Mouse (Mus musculus): ENCODE measurements around the gene Tmem189. TPM values are rescaled to one million over a fixed set of nuclear protein-coding genes. Genes with fewer than 3 reads are reported as not detected.

The Tmem189 gene
- total and polyA plus RNA-seq, 3 experiments, result 21.7 to 46.5 TPM; not detected in 1

GRCm38 (mm10) chr2:167685137-167685536 is 4.5 kb downstream of the Tmem189 start (continued):
- TF ChIP-seq ZMIZ1 (IDR thresholded peaks at IDR 0.05; ENCODE audit: low read depth, low read length), result no peak
- TF ChIP-seq CTCF (IDR thresholded peaks at IDR 0.05 in 2 of 3, conservative IDR thresholded peaks at IDR 0.05 in 1 of 3; ENCODE audit: control insufficient read depth in 1 of 3, insufficient read depth in 1 of 3, low read depth in 2 of 3, low read length in 3 of 3, poor library complexity in 1 of 3, severe bottlenecking in 1 of 3), result peak; percentile 98 to 99 (median 98)
- peak; percentile 98 for TF ChIP-seq SMC3 (IDR thresholded peaks at IDR 0.05; ENCODE audit: low read depth, low read length)

GRCm38 (mm10) chr2:167683721-167684120 is 5.9 kb downstream of the Tmem189 start:
- no peak overlapping the region for H3K27ac ChIP-seq (ENCODE audit: control insufficient read depth, low read depth, low read length)
- no peaks in the 10 kb centered on the region for H3K27me3 ChIP-seq (ENCODE audit: control insufficient read depth in 1 of 2, insufficient read depth in 2 of 2, low read length in 2 of 2)
- no peak for TF ChIP-seq EP300 (IDR thresholded peaks at IDR 0.05; ENCODE audit: low read depth in 1 of 2, low read length in 2 of 2)
- no peak for TF ChIP-seq TBP (IDR thresholded peaks at IDR 0.05; ENCODE audit: low read depth, low read length)
- no peak for TF ChIP-seq MAZ (IDR thresholded peaks at IDR 0.05; ENCODE audit: low read depth, low read length)
- no peak for TF ChIP-seq MXI1 (IDR thresholded peaks at IDR 0.05; ENCODE audit: low read depth, low read length)
- TF ChIP-seq CTCF (IDR thresholded peaks at IDR 0.05 in 2 of 3, conservative IDR thresholded peaks at IDR 0.05 in 1 of 3; ENCODE audit: control insufficient read depth in 1 of 3, insufficient read depth in 1 of 3, low read depth in 2 of 3, low read length in 3 of 3, poor library complexity in 1 of 3, severe bottlenecking in 1 of 3), result no peak
- TF ChIP-seq ZMIZ1 (IDR thresholded peaks at IDR 0.05; ENCODE audit: low read depth, low read length), result no peak
- no peak for TF ChIP-seq POLR2AphosphoS5 (IDR thresholded peaks at IDR 0.05; ENCODE audit: borderline replicate concordance, low read depth, low read length)
- no peak for TF ChIP-seq MEF2A (IDR thresholded peaks at IDR 0.05; ENCODE audit: extremely low read depth, insufficient replicate concordance, low read depth, low read length, poor library complexity, severe bottlenecking)
- TF ChIP-seq ELF1 (IDR thresholded peaks at IDR 0.05; ENCODE audit: low read depth, low read length), result no peak
- no peak for TF ChIP-seq KAT2A (conservative IDR thresholded peaks at IDR 0.05; ENCODE audit: low read depth, low read length)
- no peak for TF ChIP-seq ZNF384 (IDR thresholded peaks at IDR 0.05; ENCODE audit: low read depth, low read length)
- no peak for TF ChIP-seq GATA1 (IDR thresholded peaks at IDR 0.05; ENCODE audit: low read depth, low read length)
- TF ChIP-seq JUND (IDR thresholded peaks at IDR 0.05; ENCODE audit: low read depth, low read length), result no peak
- no peaks in the 10 kb centered on the region for H3K9me3 ChIP-seq (replicated peaks; ENCODE audit: insufficient read depth, low read length)
- H3K9ac ChIP-seq (ENCODE audit: control insufficient read depth, low read depth, low read length, poor library complexity, severe bottlenecking), result no peak overlapping the region
- peaks cover 1% of the 10 kb centered on the region; the same call in 1 of the 2 replicates for H3K79me2 ChIP-seq (ENCODE audit: control insufficient read depth, insufficient read depth, low read length, poor library complexity)
- no peak overlapping the region for H3K4me3 ChIP-seq (ENCODE audit: control insufficient read depth in 1 of 2, insufficient read depth in 1 of 2, low read depth in 2 of 2, low read length in 2 of 2)
- no peak for DNase-seq (ENCODE audit: low read depth, low spot score)
- peaks cover 0 to 15% of the 10 kb centered on the region in 2 experiments; a peak in 2 of 4 replicates for H3K36me3 ChIP-seq (ENCODE audit: control insufficient read depth in 1 of 2, insufficient read depth in 2 of 2, low read length in 2 of 2)
- H3K4me1 ChIP-seq (ENCODE audit: control insufficient read depth in 1 of 2, insufficient read depth in 2 of 2, low read length in 2 of 2), result peaks cover 5 to 27% of the 10 kb centered on the region in 2 experiments

- Histone ChIP-seq H3K9me3 (replicated peaks; ENCODE audit: insufficient read depth, low read length) (no peaks in the 10 kb centered on the region), H3K27me3 (ENCODE audit: control insufficient read depth in 1 of 2, insufficient read depth in 2 of 2, low read length in 2 of 2) (no peaks in the 10 kb centered on the region), H3K36me3 (ENCODE audit: control insufficient read depth in 1 of 2, insufficient read depth in 2 of 2, low read length in 2 of 2) (peaks cover 0 to 2% of the 10 kb centered on the region in 2 experiments; a peak in 1 of 4 replicates), H3K4me3 (ENCODE audit: control insufficient read depth in 1 of 2, insufficient read depth in 1 of 2, low read depth in 2 of 2, low read length in 2 of 2) (no peak overlapping the region), H3K9ac (ENCODE audit: control insufficient read depth, low read depth, low read length, poor library complexity, severe bottlenecking) (no peak overlapping the region), H3K79me2 (ENCODE audit: control insufficient read depth, insufficient read depth, low read length, poor library complexity) (no peaks in the 10 kb centered on the region), H3K27ac (ENCODE audit: control insufficient read depth, low read depth, low read length) (no peak overlapping the region), H3K4me1 (ENCODE audit: control insufficient read depth in 1 of 2, insufficient read depth in 2 of 2, low read length in 2 of 2) (peaks cover 0 to 13% of the 10 kb centered on the region in 2 experiments; a peak in 1 of 4 replicates)
- DNase-seq (ENCODE audit: low read depth, low spot score), result peak; percentile 90
- TF ChIP-seq MYC (IDR thresholded peaks at IDR 0.05; ENCODE audit: low read depth, low read length), result peak; percentile 88
- peak; percentile 78 for TF ChIP-seq RAD21 (IDR thresholded peaks at IDR 0.05; ENCODE audit: low read depth, low read length)
- TF ChIP-seq CHD2 (IDR thresholded peaks at IDR 0.05; ENCODE audit: low read length), result no peak
- TF ChIP-seq ZKSCAN1 (IDR thresholded peaks at IDR 0.05; ENCODE audit: low read depth, low read length), result no peak
- peak; percentile 73 to 93 (median 78) for TF ChIP-seq CTCF (IDR thresholded peaks at IDR 0.05 in 2 of 3, conservative IDR thresholded peaks at IDR 0.05 in 1 of 3; ENCODE audit: control insufficient read depth in 1 of 3, insufficient read depth in 1 of 3, low read depth in 2 of 3, low read length in 3 of 3, poor library complexity in 1 of 3, severe bottlenecking in 1 of 3)
- TF ChIP-seq JUND (IDR thresholded peaks at IDR 0.05; ENCODE audit: low read depth, low read length), result no peak
- 0 out of 2 replicates have a peak, but pooled peaks have one; percentile 7 for TF ChIP-seq ETS1 (IDR thresholded peaks at IDR 0.05; ENCODE audit: low read depth, low read length)
- no peak for TF ChIP-seq ELF1 (IDR thresholded peaks at IDR 0.05; ENCODE audit: low read depth, low read length)
- no peak for TF ChIP-seq TCF12 (IDR thresholded peaks at IDR 0.05; ENCODE audit: low read depth, low read length)
- 0 out of 2 replicates have a peak, but pooled peaks have one; percentile 42 for TF ChIP-seq MXI1 (IDR thresholded peaks at IDR 0.05; ENCODE audit: low read depth, low read length)
- peak; percentile 84 for TF ChIP-seq SMC3 (IDR thresholded peaks at IDR 0.05; ENCODE audit: low read depth, low read length)
- TF ChIP-seq SIN3A (IDR thresholded peaks at IDR 0.05; ENCODE audit: low read length), result peak; percentile 65
- no peak for TF ChIP-seq TBP (IDR thresholded peaks at IDR 0.05; ENCODE audit: low read depth, low read length)
- TF ChIP-seq MYB (IDR thresholded peaks at IDR 0.05; ENCODE audit: low read depth, low read length), result no peak
- TF ChIP-seq GATA1 (IDR thresholded peaks at IDR 0.05; ENCODE audit: low read depth, low read length), result no peak
- no peak for TF ChIP-seq NRF1 (IDR thresholded peaks at IDR 0.05; ENCODE audit: insufficient read depth, low read depth, low read length, poor library complexity, severe bottlenecking)
- TF ChIP-seq ZC3H11A (IDR thresholded peaks at IDR 0.05; ENCODE audit: low read depth, low read length), result peak; percentile 60
- TF ChIP-seq ZMIZ1 (IDR thresholded peaks at IDR 0.05; ENCODE audit: low read depth, low read length), result no peak
- peak; percentile 66; the same call in 1 of the 2 replicates for TF ChIP-seq MAX (IDR thresholded peaks at IDR 0.05; ENCODE audit: low read length)
- TF ChIP-seq USF2 (IDR thresholded peaks at IDR 0.05; ENCODE audit: borderline replicate concordance in 1 of 2, insufficient read depth in 1 of 2, low read depth in 1 of 2, low read length in 2 of 2), result no peak
These were observed 9.0 kb downstream of the Tmem189 start for GRCm38 (mm10) chr2:167680657-167681056.

Measured in MEL (cell line).